Mouse (Mus musculus): ENCODE data around the gene Eva1c.

DNA sequence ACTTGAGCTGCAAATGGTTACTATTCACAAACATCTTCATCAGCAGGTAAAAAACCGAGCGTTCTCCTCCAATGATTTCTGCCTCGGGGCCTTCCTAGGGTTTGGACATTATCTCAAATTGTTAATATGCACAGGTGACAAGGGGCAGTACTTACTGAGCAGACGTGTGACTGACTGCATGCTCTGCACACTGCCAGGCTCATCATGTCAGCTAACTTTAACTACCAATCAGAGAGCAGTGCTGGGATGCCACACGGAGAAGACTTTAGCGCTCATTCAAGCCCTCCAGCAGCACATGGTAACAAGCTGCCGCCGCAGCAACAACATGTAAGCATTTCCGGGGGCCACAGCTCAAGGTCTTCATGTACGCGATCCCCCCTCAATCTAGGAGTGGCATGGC is 43.2 kb upstream of the Eva1c start:
- no peak for TF ChIP-seq HCFC1 (IDR thresholded peaks at IDR 0.05; ENCODE audit: borderline replicate concordance, insufficient read depth, low read length)
- no peak for TF ChIP-seq ZC3H11A (IDR thresholded peaks at IDR 0.05; ENCODE audit: borderline replicate concordance, low read depth, low read length)

Data from ES-E14 (cell line).